Mouse (Mus musculus): ENCODE measurements around the gene Fam49a. TPM values are rescaled to one million over a fixed set of nuclear protein-coding genes. Genes with fewer than 3 reads are reported as not detected.

The Fam49a gene
- total RNA-seq, 1 experiment, result 10.1 TPM

DNA sequence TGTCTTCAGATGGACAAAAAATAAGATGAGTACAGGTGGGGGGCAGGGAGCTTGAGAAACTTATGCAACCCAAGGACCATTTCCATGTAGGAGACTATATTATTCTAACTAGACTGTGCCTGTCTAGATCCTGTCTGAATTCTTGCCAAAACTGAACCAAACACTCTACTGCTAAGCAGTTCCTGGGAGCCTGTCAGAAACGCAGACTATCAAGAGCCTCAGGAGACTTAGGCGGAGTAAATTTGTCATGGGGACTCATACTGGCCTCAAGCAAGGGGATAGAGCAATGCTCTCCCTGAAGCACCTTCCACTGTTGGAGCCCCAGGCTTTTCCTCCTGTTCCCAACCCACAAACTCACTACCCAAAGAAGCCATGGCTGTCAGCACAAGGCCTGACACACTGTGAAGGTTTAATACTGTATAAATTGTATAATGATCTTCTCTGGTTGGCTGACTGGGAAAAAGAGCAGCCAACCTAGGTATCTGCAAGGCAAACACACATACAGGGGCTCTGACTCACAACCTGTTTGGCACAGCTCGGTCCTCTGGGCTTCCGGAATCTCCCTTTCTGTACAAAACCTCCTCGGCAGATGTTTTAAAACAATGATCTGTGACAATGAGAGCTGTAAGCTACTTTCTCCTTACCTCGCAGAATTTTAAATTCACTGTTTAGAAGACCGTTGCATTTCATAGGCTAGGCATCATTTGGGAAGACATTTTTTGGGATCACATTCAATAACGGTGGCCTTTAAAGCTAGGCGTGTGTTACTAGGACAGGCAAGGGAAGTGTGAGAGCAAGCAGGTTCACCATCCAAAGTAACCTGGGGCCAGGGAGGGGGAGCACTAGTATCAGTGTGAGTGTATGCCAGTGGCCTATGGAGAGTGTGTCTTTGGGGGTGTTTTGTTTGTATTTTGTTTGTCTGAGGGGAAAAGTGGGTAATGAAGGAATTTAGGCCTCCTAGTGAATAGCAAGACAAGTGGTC is 669 bp upstream of the Fam49a start:
- H3K4me3 ChIP-seq (ENCODE audit: insufficient read depth in 1 of 2, low read depth in 1 of 2, low read length in 2 of 2, poor library complexity in 1 of 2, severe bottlenecking in 1 of 2), result no peak overlapping the region

DNA sequence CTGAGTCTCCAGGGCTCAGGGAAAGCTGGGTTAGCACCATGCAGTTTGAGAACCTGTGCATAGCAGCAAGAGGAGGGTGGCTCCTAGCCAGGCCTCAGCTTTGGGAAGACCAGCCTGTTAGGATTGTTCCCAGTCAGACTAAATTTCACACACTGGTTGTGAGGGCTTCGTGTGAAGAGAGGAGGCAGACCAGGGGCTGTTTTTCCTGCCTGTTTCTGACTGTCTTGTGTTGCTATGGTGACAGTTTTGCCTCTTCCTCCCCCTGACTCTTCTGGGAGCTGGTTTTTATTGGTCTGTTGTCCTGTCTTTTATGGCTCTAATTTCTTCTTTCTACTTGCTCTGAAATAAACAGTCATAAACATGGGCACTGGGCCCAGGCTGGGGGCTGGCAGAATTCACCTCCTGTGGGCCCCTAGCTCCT is 1.4 kb downstream of the Fam49a start:
- Histone ChIP-seq H3K4me3 (ENCODE audit: insufficient read depth in 1 of 2, low read depth in 1 of 2, low read length in 2 of 2, poor library complexity in 1 of 2, severe bottlenecking in 1 of 2) (no peak overlapping the region), H3K4me1 (ENCODE audit: control insufficient read depth in 2 of 2, insufficient read depth in 2 of 2, low read length in 2 of 2, poor library complexity in 1 of 2) (peaks cover 2 to 11% of the 10 kb centered on the region in 2 experiments; a peak in 1 of 4 replicates), H3K36me3 (ENCODE audit: control insufficient read depth, insufficient read depth, low read length, poor library complexity, severe bottlenecking) (peaks cover 2% of the 10 kb centered on the region), H3K9ac (ENCODE audit: insufficient read depth, low read depth, low read length, poor library complexity, severe bottlenecking) (no peak overlapping the region), H3K9me3 (ENCODE audit: control insufficient read depth, insufficient read depth, low read depth, low read length) (no peaks in the 10 kb centered on the region), H3K27ac (ENCODE audit: insufficient read depth, low read depth, low read length, poor library complexity, severe bottlenecking) (no peak overlapping the region)
- TF ChIP-seq MAFK (IDR thresholded peaks at IDR 0.05; ENCODE audit: insufficient read depth, low read depth, low read length) (no peak), HCFC1 (IDR thresholded peaks at IDR 0.05; ENCODE audit: borderline replicate concordance, insufficient read depth, low read length) (no peak), CHD2 (IDR thresholded peaks at IDR 0.05; ENCODE audit: low read depth, low read length) (no peak), ZC3H11A (IDR thresholded peaks at IDR 0.05; ENCODE audit: borderline replicate concordance, low read depth, low read length) (no peak)
- in situ Hi-C loops (cut with MboI; ENCODE audit: low sequenced_read_pairs in 2 of 2, unreplicated experiment in 2 of 2), result no loop called here
- no peak for DNase-seq (ENCODE audit: low read depth, low spot score)

More for the DNA sequence above, 669 bp upstream of the Fam49a start:
- Histone ChIP-seq H3K36me3 (ENCODE audit: control insufficient read depth, insufficient read depth, low read length, poor library complexity, severe bottlenecking) (peaks cover 2% of the 10 kb centered on the region; the same call in 1 of the 2 replicates), H3K9ac (ENCODE audit: insufficient read depth, low read depth, low read length, poor library complexity, severe bottlenecking) (no peak overlapping the region), H3K4me1 (ENCODE audit: control insufficient read depth in 2 of 2, insufficient read depth in 2 of 2, low read length in 2 of 2, poor library complexity in 1 of 2) (peaks cover 2 to 11% of the 10 kb centered on the region in 2 experiments; a peak in 1 of 4 replicates), H3K9me3 (ENCODE audit: control insufficient read depth, insufficient read depth, low read depth, low read length) (no peaks in the 10 kb centered on the region), H3K27ac (ENCODE audit: insufficient read depth, low read depth, low read length, poor library complexity, severe bottlenecking) (no peak overlapping the region)
- in situ Hi-C loops (cut with MboI; ENCODE audit: low sequenced_read_pairs in 2 of 2, unreplicated experiment in 2 of 2), result no loop called here
- no peak for DNase-seq (ENCODE audit: low read depth, low spot score)
- TF ChIP-seq HCFC1 (IDR thresholded peaks at IDR 0.05; ENCODE audit: borderline replicate concordance, insufficient read depth, low read length) (no peak), ZNF384 (IDR thresholded peaks at IDR 0.05; ENCODE audit: low read depth, low read length) (no peak), ZC3H11A (IDR thresholded peaks at IDR 0.05; ENCODE audit: borderline replicate concordance, low read depth, low read length) (no peak), MAFK (IDR thresholded peaks at IDR 0.05; ENCODE audit: insufficient read depth, low read depth, low read length) (no peak), CHD2 (IDR thresholded peaks at IDR 0.05; ENCODE audit: low read depth, low read length) (no peak)

GRCm38 (mm10) chr12:12264151-12264550 is 2.2 kb downstream of the Fam49a start:
- H3K9me3 ChIP-seq (ENCODE audit: control insufficient read depth, insufficient read depth, low read depth, low read length), result no peaks in the 10 kb centered on the region
- TF ChIP-seq CHD2 (IDR thresholded peaks at IDR 0.05; ENCODE audit: low read depth, low read length), result no peak
- TF ChIP-seq HCFC1 (IDR thresholded peaks at IDR 0.05; ENCODE audit: borderline replicate concordance, insufficient read depth, low read length), result no peak
- no peak overlapping the region for H3K27ac ChIP-seq (ENCODE audit: insufficient read depth, low read depth, low read length, poor library complexity, severe bottlenecking)
- H3K36me3 ChIP-seq (ENCODE audit: control insufficient read depth, insufficient read depth, low read length, poor library complexity, severe bottlenecking), result peaks cover 2% of the 10 kb centered on the region
- no peak for DNase-seq (ENCODE audit: low read depth, low spot score)
- no peak overlapping the region for H3K9ac ChIP-seq (ENCODE audit: insufficient read depth, low read depth, low read length, poor library complexity, severe bottlenecking)
- in situ Hi-C loops (cut with MboI; ENCODE audit: low sequenced_read_pairs in 2 of 2, unreplicated experiment in 2 of 2), result no loop called here
- no peak overlapping the region for H3K4me3 ChIP-seq (ENCODE audit: insufficient read depth in 1 of 2, low read depth in 1 of 2, low read length in 2 of 2, poor library complexity in 1 of 2, severe bottlenecking in 1 of 2)
- H3K4me1 ChIP-seq (ENCODE audit: control insufficient read depth in 2 of 2, insufficient read depth in 2 of 2, low read length in 2 of 2, poor library complexity in 1 of 2), result peaks cover 2 to 11% of the 10 kb centered on the region in 2 experiments; a peak in 1 of 4 replicates

DNA sequence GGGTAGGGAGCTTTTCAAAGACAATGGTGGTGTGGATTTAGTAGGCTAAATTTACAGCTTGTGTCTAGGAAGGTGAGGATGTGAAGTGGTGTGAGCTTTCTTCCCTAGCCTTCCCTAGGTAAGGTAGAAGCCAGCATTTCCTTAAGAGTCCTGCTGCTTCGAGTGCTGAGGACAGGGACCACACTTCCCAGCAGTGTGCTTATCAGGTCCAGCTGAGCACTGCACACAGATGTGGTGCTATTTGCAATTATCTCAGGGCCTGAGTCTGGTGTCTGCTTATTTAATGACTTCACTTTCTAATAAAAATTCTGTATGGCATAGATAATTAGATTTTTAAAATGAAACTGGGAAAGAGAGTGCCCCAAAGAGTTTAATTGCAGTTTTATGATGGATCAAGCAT is 4.6 kb downstream of the Fam49a start:
- peaks cover 2 to 7% of the 10 kb centered on the region in 2 experiments; a peak in 1 of 4 replicates for H3K4me1 ChIP-seq (ENCODE audit: control insufficient read depth in 2 of 2, insufficient read depth in 2 of 2, low read length in 2 of 2, poor library complexity in 1 of 2)
- no peak overlapping the region for H3K4me3 ChIP-seq (ENCODE audit: insufficient read depth in 1 of 2, low read depth in 1 of 2, low read length in 2 of 2, poor library complexity in 1 of 2, severe bottlenecking in 1 of 2)
- peaks cover 2% of the 10 kb centered on the region for H3K36me3 ChIP-seq (ENCODE audit: control insufficient read depth, insufficient read depth, low read length, poor library complexity, severe bottlenecking)
- in situ Hi-C loops (cut with MboI; ENCODE audit: low sequenced_read_pairs in 2 of 2, unreplicated experiment in 2 of 2), result no loop called here
- DNase-seq (ENCODE audit: low read depth, low spot score), result no peak
- no peak overlapping the region for H3K27ac ChIP-seq (ENCODE audit: insufficient read depth, low read depth, low read length, poor library complexity, severe bottlenecking)
- H3K9me3 ChIP-seq (ENCODE audit: control insufficient read depth, insufficient read depth, low read depth, low read length), result no peaks in the 10 kb centered on the region
- H3K9ac ChIP-seq (ENCODE audit: insufficient read depth, low read depth, low read length, poor library complexity, severe bottlenecking), result no peak overlapping the region
- TF ChIP-seq HCFC1 (IDR thresholded peaks at IDR 0.05; ENCODE audit: borderline replicate concordance, insufficient read depth, low read length) (no peak), ZC3H11A (IDR thresholded peaks at IDR 0.05; ENCODE audit: borderline replicate concordance, low read depth, low read length) (no peak), CHD2 (IDR thresholded peaks at IDR 0.05; ENCODE audit: low read depth, low read length) (no peak), ZNF384 (IDR thresholded peaks at IDR 0.05; ENCODE audit: low read depth, low read length) (no peak), MAFK (IDR thresholded peaks at IDR 0.05; ENCODE audit: insufficient read depth, low read depth, low read length) (no peak)
